Mouse (Mus musculus): ENCODE results near the gene Cldn18. TPM values are rescaled to one million over a fixed set of nuclear protein-coding genes. Genes with fewer than 3 reads are reported as not detected.

Cldn18 gene
- total RNA-seq (2021) = not detected

GRCm38 (mm10) chr9:99717134-99717533 is at the start of gene Cldn18:
TSS of gene Cldn18 (minus strand) at chr9:99717267.
- DNase-seq = no peak

GRCm38 (mm10) chr9:99763530-99763929 is 46.5 kb upstream of the Cldn18 start:
- DNase-seq = no peak

DNA sequence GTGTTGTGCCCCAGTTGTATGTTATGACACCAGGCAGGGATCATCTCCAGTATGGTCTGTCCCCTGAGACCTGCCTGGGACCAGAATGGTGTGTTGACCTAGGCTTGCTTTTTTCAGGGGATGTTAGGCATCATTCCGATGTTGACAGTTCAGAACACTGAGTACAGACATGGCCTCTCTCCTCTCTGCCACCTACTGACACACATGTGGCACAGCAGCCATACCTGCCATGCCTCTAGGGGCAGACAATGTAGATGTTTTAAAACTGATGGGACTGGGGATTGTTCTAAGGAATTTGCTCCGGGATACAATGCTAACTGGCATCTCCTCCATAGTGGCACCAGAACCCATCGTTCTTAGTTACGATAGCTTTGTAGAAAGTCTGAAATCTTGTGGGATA is 33.2 kb upstream of the Cldn18 start:
- no peak for DNase-seq

- no peak for DNase-seq
Observed at GRCm38 (mm10) chr9:99748279-99748678, 31.2 kb upstream of the Cldn18 start.

GRCm38 (mm10) chr9:99747731-99748130 is 30.7 kb upstream of the Cldn18 start:
- no peak for DNase-seq

GRCm38 (mm10) chr9:99744548-99744947 is 27.5 kb upstream of the Cldn18 start:
- DNase-seq = peak; percentile 20 to 30

GRCm38 (mm10) chr9:99729943-99730646 is 13.0 kb upstream of the Cldn18 start:
- DNase-seq = peak; percentile 69 to 73

DNA sequence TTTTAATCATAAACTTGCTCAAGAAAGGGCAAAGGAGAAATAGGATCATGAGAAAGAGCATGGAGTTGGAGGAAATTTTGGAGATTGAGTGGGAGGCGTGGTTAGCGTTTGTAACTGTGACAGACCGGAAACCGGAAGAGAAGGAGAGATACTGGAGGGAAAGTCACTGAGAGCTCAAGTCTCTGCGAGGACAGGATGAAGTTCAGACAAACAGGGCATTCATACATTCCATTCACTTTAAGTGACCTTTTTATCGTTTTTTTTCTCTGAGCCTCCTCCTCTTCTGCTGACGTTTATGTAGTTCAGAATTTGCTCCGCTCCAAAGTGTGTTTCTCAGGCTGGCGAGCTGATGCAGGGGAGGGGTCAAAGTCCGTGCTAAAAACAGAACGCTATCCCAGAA is 10.8 kb upstream of the Cldn18 start:
- DNase-seq = no peak

DNA sequence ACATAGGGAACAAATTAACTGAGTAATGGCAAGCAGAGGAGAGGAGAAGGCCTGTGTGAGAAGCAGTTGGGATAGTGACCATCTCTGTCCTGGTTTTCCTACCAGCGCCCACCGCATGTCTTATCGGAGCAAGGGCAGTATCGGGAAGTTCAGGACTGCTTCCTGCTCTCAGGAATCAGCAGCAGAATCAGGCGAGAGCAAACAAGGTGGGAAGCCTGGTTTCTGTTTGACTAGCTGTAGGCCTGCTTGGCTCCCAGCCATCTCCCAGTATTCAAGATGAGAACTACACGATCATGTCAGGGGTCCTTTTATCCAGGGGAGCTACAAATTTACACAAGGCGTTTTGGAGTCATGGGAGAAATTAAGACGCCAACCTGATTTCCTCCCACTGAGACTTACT is 8.2 kb upstream of the Cldn18 start:
- no peak for DNase-seq

DNA sequence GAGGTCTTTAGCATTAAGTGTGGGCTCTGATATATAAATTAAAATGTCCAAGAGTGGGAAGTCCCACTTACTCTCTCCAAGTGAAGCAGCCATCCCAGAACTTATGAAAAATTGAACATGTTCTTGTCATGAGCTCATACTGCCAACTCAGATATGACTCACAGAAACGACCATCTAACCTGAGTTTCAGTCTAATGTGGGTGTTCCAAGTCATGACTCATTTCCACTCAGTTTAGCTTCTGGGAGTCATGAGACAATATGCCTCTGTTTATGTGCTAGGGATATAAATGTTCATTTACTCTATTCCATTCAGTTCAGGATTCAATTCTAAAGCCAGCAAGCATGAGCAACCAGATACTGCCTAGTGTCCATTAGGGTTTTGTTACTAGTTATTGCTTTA is 2.9 kb upstream of the Cldn18 start:
- no peak for DNase-seq

- DNase-seq = no peak
Observed at GRCm38 (mm10) chr9:99710297-99710696, 6.8 kb downstream of the Cldn18 start.

DNA sequence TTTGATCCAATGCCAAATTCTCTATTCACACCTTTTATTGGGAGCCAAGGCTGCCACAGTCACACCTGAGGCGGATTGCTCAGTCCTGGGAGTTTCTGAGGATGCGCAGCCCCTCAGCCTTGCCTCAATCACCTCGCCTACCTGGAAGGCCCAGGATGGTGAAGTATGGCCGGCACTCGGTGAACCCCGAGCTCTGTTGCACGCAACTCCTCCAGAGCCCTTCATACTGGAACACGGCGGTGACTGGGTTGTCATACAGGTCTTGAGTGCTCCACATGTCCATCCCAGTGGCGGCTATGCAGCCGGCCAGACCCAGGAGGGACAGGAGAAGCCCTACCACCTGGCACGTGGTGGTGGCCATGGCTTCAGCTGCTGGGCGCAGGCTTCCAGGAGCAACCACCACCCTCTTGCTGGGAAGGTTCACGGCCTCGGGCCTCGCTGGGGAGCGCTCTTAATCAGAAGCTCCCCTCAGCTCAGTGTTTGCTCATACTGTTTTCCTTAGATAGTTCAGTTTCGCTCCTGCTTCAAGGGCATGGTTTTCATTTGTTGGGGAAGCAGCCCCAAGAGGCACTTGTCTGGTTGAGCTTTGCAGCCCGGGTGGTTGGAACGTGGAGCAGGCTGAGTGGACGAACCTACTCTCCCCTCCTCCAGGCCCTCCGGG is 7.3 kb downstream of the Cldn18 start:
- DNase-seq = no peak

GRCm38 (mm10) chr9:99707425-99708126 is 9.5 kb downstream of the Cldn18 start:
- DNase-seq = no peak

DNA sequence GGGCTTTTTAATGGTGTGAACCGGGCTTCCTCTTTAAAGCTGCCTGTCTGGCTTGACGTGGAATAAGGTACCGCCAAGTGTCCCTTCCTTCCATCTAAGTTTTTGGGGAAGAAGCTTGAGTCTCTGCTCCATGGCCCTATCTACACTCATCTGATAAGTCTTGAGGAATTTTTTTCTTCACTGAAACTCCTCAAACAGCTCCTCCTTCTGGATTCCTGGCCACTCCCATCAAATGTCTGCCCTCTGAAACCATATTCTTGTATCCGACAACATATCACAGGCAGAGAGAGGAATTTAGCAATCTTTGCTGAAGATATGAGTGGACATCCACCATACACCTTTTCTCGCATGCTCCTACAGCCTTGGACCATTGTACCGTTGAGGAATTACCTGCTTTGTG is 10.8 kb downstream of the Cldn18 start:
- no peak for DNase-seq

- DNase-seq = no peak
Observed at GRCm38 (mm10) chr9:99703711-99704110, 13.4 kb downstream of the Cldn18 start.

DNA sequence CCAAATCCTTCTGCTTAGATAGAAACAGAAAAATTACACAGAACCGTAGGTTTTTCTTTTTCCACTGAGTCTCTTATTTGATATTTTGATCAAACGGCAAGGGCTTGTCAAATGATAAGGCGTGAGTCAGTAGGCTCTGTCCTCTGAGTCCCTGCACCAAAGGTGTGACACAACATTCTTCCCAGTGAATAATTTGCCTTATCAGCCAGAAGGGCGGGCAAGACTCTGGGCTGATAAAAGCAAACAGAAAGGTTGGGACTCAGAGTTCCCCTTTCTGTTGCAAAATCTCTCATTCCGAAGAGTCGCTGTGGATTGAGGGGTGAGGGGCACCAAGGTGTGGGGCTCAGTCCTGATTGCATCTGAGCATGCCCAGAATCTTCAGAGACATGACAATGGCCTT is 14.9 kb downstream of the Cldn18 start:
- DNase-seq = no peak

DNA sequence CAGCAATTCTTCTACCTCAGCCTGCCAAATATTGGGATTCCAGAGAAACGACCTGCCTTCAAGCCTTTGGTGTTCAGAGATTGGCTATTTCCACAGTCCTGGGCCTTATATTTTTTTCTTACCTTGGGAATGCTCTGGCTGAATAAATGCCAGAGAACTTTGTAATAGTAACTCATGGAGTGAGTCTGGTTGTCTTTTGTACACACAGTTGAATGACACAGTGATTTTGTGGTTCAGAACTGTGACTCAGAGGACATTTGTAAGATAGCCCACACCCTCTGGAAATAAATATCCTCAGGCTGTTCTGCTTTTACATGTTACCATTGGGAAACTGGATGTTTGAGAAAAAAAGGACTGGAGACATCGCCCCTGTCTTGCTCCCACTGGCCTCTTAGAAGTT is 15.9 kb downstream of the Cldn18 start:
- no peak for DNase-seq

DNA sequence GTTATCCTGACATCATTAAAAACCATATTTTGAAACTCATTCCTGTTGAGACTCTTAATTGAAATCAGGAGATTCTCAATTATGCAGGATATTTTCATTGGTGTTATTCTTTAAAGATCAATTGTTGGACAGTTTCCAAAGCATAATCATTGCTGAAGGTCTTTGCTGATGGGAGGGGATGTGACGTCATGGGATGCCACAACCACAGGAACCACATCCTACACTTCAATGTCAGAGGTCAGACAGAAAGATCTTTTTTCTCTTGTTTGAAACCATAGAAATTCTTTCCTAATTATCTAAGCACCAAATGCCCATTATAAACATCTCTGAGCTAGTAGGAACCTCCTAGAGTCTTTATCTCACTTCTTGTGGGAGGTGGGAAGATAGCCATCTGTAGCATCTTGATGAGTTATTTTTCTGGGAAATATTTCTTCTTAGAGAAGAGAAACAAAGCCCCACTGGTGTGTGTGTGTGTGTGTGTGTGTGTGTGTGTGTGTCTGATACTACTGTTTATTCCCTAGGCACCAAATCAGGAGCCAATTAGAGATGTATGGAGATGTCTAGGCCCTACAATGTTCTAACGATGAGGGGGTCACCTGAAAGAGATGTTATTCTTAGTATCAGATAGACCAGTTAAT is 17.2 kb downstream of the Cldn18 start:
- DNase-seq = no peak

GRCm38 (mm10) chr9:99694961-99695360 is 22.1 kb downstream of the Cldn18 start:
- no peak for DNase-seq

- DNase-seq = no peak
Observed at GRCm38 (mm10) chr9:99690386-99690785, 26.7 kb downstream of the Cldn18 start.

- DNase-seq = no peak
Observed at GRCm38 (mm10) chr9:99689796-99690195, 27.3 kb downstream of the Cldn18 start.

GRCm38 (mm10) chr9:99685536-99686231 is 31.4 kb downstream of the Cldn18 start:
- no peak for DNase-seq

Measured in layer of hippocampus, postnatal 36 days (tissue).